Mouse (Mus musculus) testis, adult 2 months (tissue): ENCODE results near the gene Bphl. TPM values are rescaled to one million over a fixed set of nuclear protein-coding genes. Genes with fewer than 3 reads are reported as not detected.
A peak's percentile ranks its signal among the peaks of the same experiment; 100 is the strongest.

Experiments
- H3K27ac ChIP-seq: fragments of 200-500 bp; 2 replicates; pipeline ENCODE4 v1.5.1; 2012; ENCODE audit warnings: low read depth, low read length; ENCODE audit not compliant: control insufficient read depth, insufficient read depth
- H3K27me3 ChIP-seq: fragments of 200-500 bp; 2 replicates; pipeline ENCODE4 v1.6.1; 2012; ENCODE audit warnings: mild to moderate bottlenecking, low read length, moderate library complexity; ENCODE audit not compliant: control insufficient read depth, insufficient read depth
- H3K36me3 ChIP-seq: fragments of 200-500 bp; 2 replicates; pipeline ENCODE4 v1.6.1; 2012; ENCODE audit warnings: mild to moderate bottlenecking, low read length; ENCODE audit not compliant: control insufficient read depth, insufficient read depth
- H3K4me1 ChIP-seq: fragments of 200-500 bp; 2 replicates; pipeline ENCODE4 v1.6.1; 2012; ENCODE audit warnings: low read length; ENCODE audit not compliant: control insufficient read depth, insufficient read depth
- H3K4me3 ChIP-seq: fragments of 200-500 bp; 2 replicates; pipeline ENCODE4 v1.5.1; 2012; ENCODE audit warnings: low read depth, mild to moderate bottlenecking, low read length, moderate library complexity, mixed read lengths; ENCODE audit not compliant: control insufficient read depth
- CTCF ChIP-seq: fragments of 200-500 bp; IDR thresholded peaks from 2 replicates; pipeline ENCODE4 v1.5.1; 2012; ENCODE audit warnings: low read depth, mild to moderate bottlenecking, inconsistent platforms, low read length, moderate library complexity; ENCODE audit not compliant: control insufficient read depth, insufficient read depth, insufficient replicate concordance
- POLR2A ChIP-seq: fragments of 200-500 bp; IDR thresholded peaks from 2 replicates; pipeline ENCODE4 v1.6.1; 2012; ENCODE audit warnings: low read depth, mild to moderate bottlenecking, inconsistent platforms, low read length, moderate library complexity; ENCODE audit not compliant: control insufficient read depth
- polyA plus RNA-seq: library from polyadenylated mRNA; depleted of rRNA; stranded (reverse); fragments of >200 nt; gene quantifications from 2 replicates; pipeline ENCODE4 v1.2.3, GENCODE M21; 2012

Bphl gene
- polyA plus RNA-seq, 1 experiment: 12.3 TPM

DNA sequence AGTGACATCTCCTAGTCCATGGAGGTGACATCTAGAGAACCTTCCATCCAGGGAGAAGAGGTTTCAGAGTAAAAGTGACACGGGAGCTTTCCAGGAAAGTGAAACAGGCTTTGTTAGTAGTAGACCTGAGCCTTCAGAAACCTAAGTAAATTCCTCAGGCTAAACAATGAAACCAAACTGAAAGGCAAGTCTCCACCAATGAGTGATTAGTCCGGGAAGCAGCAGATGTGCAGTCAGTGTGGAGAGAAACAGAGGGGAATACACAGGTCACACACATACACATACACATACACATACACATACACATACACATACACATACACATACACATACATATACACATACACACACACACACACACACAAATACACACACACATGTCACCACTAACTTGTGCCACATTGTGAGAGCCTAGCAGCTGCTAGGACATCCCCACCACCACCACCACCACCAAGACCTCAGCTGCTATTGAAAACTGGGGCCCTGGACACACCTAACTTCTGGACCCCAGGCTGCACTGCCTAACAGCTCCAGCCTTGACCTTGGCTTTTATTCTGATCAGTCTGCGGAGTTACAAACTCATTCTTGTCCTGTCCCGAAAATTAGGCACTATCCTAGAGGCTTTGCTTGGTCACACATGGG, 71.8 kb downstream of the Bphl start:
- Histone ChIP-seq H3K27ac (no peak overlapping the region), H3K4me1 (peaks cover 2% of the 10 kb centered on the region), H3K4me3 (no peak overlapping the region), H3K36me3 (no peaks in the 10 kb centered on the region), H3K27me3 (no peaks in the 10 kb centered on the region)
- TF ChIP-seq POLR2A (no peak), CTCF (no peak)

DNA sequence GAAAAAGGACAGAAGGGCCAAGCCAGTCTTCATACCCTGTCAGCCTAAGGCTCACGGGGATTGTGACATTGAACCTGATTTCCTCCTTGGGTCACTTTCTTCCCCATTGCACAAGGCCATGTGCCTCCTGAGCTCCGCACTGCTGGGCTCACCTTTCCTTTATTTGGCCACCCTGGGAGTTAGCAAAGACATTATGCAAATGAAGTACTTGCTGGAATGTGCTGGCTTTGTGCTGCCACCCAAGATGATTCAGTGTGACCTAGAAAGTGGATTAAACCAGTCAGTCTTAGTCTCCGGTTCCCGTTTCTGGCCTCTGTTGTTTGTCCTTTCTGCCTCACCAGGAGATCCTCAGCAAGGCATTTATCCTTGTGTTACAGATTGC, 72.3 kb downstream of the Bphl start:
- no peak overlapping the region for H3K27ac ChIP-seq
- H3K27me3 ChIP-seq: no peaks in the 10 kb centered on the region
- peaks cover 2% of the 10 kb centered on the region for H3K4me1 ChIP-seq
- H3K36me3 ChIP-seq: no peaks in the 10 kb centered on the region
- no peak for TF ChIP-seq CTCF
- no peak for TF ChIP-seq POLR2A
- no peak overlapping the region for H3K4me3 ChIP-seq

DNA sequence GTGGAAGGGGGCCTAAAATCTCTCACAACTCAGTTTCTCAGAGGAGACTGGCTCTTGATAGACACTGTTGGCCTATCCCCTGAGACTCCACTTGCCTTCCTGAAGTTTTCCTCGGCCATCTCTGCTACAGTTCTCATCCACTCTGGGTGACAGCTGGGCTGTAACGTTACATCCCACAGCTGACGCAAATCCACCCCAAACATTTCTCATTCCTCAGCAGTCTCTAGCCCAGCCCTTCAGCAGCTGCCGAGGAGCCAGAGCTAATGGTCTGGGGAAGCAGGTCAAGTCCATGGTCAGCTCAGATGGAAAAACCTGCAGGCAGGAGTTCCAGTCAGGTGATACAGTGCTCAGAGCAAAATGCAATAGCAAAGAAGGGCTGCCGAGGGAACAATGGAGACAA, 73.6 kb downstream of the Bphl start:
- Histone ChIP-seq H3K4me3 (peak overlapping the region; percentile 71), H3K4me1 (peaks cover 2% of the 10 kb centered on the region), H3K36me3 (no peaks in the 10 kb centered on the region), H3K27me3 (no peaks in the 10 kb centered on the region), H3K27ac (no peak overlapping the region)
- TF ChIP-seq CTCF (no peak), POLR2A (no peak)

DNA sequence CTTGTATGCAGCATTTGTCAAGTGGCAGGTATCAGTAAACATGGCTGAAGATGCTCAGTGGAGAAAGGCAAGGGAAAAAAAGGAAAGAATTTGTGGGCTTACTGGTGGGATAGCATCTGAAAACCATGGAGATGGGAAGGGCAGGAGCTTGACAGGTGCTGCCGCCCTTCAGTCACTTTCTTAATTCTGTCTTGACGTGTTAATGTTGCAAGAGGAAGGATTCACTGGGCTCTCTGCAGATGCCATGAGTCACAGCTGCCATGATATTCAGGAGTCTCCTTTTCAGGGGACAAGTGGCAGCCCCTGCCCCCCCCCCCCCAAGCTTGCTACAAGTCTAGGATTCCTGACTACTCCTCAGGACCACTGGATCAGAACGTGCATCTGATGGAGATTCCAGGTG, 74.5 kb downstream of the Bphl start:
- Histone ChIP-seq H3K36me3 (no peaks in the 10 kb centered on the region), H3K27me3 (no peaks in the 10 kb centered on the region), H3K4me3 (peak overlapping the region; percentile 71), H3K4me1 (peaks cover 2% of the 10 kb centered on the region), H3K27ac (no peak overlapping the region)
- TF ChIP-seq CTCF (no peak), POLR2A (no peak)

- Histone ChIP-seq H3K27ac (no peak overlapping the region), H3K4me3 (peak overlapping the region; percentile 71), H3K36me3 (no peaks in the 10 kb centered on the region), H3K27me3 (no peaks in the 10 kb centered on the region), H3K4me1 (peaks cover 2% of the 10 kb centered on the region)
- no peak for TF ChIP-seq POLR2A
Observed at GRCm38 (mm10) chr13:34112369-34113081, 75.1 kb downstream of the Bphl start.

- Histone ChIP-seq H3K4me3 (peak overlapping the region; percentile 71), H3K4me1 (peaks cover 2% of the 10 kb centered on the region), H3K27me3 (no peaks in the 10 kb centered on the region), H3K27ac (no peak overlapping the region), H3K36me3 (no peaks in the 10 kb centered on the region)
- TF ChIP-seq CTCF: no peak
Observed at GRCm38 (mm10) chr13:34113086-34113485, 75.7 kb downstream of the Bphl start.

DNA sequence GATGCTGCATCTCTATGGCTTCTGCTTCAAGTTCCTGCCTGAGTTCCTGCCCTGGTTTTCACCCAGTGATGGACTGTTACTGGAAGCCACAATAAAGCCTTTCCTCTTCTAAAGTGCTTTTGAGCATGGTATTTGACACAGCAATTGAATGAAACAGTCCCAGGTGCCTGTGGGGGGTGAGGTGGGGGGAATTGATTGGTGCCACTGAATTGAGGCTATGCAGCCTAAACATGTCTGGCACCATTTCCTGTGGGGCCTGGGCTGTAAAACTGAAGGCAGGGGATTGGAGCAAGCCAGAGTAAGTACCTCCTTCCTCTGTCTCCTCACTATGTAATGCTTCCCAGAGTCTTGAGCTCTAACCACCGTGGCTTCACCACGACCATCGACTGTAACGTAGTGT, 77.3 kb downstream of the Bphl start:
- Histone ChIP-seq H3K4me1 (peaks cover 2% of the 10 kb centered on the region), H3K27me3 (no peaks in the 10 kb centered on the region), H3K27ac (no peak overlapping the region), H3K4me3 (no peak overlapping the region), H3K36me3 (no peaks in the 10 kb centered on the region)
- TF ChIP-seq CTCF (no peak), POLR2A (no peak)
